Mouse (Mus musculus) mature B cell (primary cell): ENCODE results near the gene Cdipt.

Experiments used
- in situ Hi-C: fragments of 300-500 bp; cut with MboI; formaldehyde crosslinking; loops from 2 replicates; pipeline ENCODE4 v1.14.3; 2019

Cdipt gene

DNA sequence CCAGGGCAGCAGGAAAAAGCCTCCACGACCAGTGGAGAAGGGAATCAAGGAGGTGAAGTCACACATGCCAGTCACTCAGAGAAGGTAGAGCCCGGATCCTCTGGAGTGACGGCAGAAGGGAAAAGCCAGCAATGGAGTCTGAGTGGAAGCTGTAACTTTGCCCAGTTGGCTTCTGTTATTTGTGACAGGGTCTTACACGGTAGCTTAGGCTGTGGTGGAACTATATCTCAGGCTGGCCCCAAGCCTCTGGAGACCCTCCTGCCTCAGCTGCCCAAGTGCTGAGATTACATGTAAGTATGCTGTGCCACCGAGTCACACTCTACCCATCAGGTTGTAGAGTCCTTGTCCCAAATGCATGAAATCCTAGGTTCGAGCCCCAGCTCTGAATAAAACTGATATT, 37.7 kb downstream of the Cdipt start:
- in situ Hi-C loops, result no loop called here

DNA sequence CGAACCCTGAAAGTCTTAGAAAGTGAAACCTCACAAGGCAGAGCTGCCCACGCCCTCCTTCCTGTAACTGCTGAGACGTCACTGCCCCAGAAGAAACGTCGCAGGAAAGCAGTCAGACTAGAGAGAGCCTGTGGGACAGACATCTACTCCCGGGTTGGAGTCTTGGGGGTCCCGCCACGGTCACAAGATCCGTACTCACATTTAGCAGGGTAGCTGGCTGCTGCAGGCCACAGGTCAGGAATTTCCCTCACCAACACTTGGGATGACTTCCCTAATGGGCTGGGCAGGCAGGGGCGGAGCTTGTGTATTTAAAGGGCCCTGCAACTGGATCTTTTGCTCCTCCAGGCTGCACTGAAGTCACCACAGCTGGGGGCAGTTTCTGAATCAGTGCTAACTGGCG, 38.6 kb downstream of the Cdipt start, which contains the start of gene Mvp:
Mvp (minus strand) TSS at position 302 of the 400 bp plus-strand sequence.
- in situ Hi-C loops, result no loop called here

DNA sequence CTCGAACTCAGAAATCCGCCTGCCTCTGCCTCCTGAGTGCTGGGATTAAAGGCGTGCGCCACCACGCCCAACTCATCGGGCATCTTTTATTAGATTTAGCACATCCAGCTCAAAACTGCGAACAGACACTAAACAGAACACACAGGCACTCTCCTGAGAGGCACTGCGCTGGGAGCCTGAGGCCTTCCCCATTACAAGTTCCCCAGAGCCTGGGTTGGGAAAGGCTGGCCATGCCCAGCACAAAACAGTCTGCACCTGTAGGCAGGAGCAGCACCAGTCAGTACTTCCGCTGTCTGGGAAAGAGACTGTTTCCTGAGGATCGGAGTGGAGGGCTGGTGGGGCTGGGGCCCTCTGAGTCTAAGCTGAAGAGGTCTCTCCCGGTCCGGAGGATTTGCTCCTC, 39.3 kb downstream of the Cdipt start:
- in situ Hi-C loops, result no loop called here

DNA sequence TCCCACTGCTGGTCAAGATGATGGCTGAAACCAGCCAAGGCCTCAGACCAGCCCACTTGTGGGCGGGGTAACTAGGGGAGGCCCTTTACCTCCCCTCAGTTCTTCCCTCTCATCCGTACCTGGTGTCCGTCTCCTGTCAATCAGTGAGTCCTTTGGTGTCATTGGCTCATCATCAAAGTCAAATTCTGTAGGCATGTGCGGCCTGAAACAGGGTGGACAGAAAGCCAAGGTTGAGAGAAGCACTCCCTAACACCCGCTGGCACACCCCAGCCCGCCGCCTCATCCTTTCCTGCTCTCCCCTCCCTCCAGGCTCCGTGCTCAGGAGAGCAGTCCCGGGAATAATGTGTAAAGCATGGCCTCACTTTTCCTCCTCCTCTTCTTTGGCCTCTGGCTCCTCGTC, 40.4 kb downstream of the Cdipt start:
- in situ Hi-C loops, result no loop called here

DNA sequence TGATC, 40.6 kb downstream of the Cdipt start, which contains the start of gene Pagr1b:
Pagr1b (minus strand) TSS at position 4 of the 5 bp plus-strand sequence.
- in situ Hi-C loops, result no loop called here

DNA sequence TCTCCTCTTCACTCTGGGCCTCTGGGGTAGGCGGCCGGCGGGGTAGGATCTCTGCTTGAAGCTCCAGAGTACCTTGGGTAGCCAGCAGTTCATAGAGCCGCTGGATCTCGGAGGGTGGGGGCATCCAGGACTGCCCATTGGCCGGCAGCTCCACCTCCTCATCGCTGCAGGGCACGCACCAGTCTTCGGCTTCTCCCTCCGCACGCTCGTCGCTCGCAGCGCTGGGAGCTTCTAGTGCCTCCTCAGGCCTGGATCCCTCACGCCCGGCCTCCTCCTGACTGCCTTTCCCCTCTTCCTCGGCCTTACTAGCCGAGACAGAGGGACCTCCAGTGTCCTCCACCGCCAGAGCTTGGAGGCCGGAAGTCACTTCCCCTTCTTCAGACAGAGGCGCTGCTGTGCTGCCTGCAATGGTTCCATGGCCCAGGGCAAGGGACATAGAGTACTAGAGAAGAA, 40.8 kb downstream of the Cdipt start:
- in situ Hi-C loops, result no loop called here

DNA sequence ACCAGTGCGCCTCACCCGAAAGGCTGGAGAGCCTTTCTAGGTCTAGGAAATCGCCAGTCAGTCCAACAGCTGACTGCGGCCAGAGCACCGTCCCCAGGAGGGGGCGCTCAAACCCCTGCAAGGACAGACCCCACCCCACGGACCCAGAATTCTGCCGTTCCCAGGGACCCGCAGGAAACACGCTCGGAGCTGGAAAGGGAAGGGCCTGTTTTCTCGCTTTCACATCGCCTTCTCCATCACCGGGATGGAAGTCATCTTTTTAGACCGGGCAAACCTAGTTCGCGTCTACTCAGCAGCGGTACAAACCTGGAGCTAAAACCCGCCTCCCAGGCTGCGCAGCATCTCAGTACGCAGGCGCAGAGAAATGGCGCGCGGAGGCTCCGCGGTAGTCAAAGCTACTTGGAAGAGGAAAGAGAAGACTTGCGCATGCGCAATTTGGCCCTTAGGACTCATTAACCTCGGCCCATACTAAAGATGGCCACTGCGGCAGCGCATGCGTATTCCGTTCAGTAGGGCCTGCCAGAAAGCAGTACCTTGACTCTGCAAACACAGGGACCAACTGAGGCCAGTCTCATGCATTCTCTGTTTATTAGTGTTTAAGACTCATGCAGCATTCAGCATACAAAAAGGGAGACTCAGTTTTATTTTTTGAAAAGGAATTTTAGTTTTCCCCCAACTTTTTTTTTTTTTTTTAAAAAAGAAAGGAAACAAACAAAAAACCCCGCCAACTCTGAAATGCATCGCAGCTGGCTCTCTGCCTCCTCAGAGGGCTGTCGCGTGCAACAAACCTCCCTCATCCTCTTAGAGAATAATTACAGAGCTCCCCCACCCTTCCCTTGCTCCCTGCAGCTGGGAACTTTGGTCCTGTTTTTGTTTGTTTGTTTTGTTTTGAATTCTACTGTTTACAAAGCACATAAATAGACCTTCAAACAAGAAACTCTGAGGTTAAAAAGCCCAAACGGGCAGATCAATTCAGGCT, 41.5 kb downstream of the Cdipt start, which contains the start of gene Pagr1a:
Pagr1a (minus strand) TSS at position 382 of the 979 bp plus-strand sequence.
- in situ Hi-C loops, result no loop called here

DNA sequence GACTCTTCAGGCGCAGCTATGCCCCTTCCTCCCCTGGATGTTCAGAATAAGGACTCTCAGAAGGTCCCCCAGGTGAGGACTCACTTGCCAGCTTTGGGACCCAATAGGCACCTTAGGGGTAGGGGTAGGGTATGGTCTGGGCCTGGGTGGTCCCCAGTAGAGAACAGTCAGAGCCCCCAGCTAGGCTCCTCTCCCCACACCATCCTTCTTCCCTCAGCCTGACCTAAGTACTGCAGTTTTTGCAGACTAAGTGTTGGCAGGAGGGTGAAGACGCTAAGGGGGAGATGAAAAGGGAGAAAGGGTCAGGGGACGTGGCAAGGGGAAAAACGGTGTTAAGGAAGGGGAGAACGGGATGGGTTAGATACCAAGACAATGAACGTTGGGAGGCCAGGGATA, 42.2 kb downstream of the Cdipt start:
- in situ Hi-C loops, result no loop called here

DNA sequence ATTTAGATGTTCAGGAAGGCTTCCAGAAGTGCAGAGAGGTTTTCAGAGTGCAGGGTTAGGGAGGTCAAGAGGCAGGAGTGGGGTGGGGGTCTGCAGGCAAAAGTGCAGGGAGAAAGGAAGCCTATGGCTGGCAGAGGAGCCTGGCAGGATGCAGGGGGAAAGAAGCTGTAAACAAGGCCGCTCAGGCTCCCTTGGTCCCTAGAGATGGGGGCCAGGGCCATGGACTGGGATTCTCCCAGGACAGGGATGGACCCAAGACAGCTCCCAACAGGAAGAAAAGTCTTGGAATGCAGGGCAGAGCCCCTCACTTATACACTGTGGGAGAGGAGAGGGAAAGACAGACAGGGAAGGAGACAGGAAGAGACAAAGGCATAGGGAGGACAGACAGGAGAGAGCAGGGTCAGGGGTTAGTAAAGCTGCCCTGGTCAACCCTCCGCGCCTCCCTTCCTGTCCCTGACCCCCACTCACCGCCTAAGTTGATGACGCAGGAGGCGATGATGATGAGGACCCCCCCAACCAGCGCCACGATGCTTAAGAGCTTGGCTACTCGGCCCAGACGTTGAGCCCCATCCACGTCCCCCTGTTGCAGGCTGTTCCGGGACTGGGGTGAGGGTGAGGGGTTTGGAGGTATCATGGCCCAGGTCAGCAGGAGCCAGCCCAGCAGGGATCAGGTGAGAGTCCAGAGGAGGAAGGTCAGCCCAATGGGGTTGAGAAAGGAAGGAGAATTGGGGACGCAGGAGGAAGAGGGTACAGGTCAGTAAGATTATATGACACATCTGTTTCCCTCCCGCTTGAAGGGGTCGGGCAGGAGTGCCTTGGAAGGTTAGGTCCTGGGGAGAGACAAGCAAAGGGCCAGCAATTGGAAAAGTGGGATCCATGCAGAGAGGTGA, 42.9 kb downstream of the Cdipt start:
- in situ Hi-C loops, result no loop called here

DNA sequence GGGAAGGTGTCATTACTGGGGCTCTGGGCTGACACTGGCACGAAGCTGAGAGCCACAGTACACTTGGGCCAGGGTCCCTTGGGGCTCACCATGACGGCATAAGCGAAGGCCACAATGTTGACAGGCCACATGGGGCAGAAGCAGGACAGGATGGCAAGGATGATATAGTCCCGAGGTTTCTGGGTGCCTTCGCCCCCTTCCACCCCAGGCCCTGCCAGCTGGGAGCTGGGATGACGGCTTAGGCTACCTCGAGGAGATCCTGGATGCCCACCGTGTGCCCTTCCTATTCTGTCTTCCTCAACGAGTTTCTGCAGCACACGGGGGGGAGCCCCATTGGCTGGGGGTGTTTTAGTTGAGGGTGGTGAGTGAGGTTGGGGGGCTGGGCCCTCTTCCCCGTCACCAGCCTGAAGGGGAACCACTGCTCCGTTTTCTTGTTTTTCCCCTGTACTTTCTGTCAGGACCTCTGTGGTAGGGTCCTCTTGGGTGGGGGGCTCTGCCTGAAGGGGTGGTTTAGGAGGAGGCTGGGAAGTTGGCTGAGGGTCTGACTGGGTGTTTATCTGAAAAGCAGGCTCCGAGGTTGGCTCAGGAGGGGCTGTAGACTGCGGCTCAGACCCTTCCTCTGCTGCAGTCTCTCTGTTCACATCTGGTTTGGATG, 43.7 kb downstream of the Cdipt start:
- in situ Hi-C loops, result no loop called here

DNA sequence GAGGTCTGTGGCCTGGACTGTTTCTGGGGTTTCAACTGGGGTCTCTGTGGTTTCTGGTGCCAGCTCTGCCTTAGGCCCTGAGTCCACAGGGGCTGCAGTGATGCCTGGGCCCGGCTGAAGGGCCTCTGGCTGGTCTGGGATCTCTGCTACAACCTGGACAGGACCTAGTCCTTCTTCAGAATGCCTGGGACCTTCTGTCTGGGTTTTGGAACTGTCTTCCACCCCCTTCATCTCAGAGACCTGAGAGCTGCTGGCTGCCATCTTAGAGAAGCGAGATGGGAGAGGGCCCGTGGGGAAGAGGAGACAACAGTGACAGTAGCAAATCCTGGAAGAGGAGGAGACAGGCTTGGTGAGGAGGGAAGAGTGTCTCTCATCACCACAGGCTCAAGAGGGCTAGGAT, 44.3 kb downstream of the Cdipt start:
- in situ Hi-C loops, result no loop called here

DNA sequence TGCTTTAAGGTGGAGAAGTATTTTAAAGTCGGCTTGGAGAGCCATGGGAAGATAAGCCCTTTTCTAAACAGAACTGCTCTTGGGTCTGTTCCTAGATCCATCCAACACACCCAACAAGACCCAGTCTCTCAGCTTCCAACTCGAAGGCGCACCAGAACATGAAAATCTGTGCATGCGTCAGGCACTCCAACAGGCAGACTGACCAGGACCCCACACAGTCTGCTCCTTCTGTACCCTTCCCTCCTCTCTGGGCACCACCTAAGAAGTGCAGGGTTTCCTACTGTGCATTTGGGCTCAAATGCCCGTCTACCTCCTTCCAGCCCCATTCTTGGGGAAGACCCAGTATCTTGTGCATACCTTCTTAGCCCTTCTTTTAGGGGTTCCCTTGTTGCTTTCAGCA, 44.8 kb downstream of the Cdipt start:
- in situ Hi-C loops, result no loop called here

DNA sequence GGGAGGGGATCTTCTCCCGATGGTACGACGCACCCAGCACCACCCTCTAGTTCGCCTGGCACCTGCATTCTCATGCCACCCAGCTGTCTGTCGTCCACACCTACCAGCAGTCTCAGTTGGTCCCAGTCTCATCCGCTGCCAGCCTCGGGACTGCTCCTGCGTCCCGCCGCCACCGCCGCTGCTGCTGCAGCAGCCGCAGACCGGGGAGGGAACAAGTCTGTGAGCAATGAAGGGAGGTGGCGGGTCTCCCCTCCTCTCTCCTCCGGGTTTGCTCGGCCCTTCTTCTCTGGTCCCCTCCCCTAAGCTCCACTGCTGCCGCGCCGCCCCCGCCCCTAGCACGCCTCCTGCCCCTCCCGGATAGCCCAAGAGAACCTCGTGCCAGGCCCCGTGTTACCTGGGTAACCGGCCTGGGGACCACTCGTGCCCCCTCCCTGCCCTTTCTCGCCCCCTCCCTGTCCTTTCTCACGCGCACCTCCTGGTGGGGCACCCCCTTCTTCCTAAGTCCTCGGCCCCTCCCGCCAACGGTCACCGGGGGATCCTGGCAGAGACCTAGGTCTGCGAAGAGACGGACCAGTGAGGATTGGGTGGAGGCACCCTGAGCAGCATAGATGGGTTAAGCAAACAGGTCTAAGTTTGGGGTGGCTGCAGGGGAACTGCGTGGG, 45.3 kb downstream of the Cdipt start, which contains the start of the genes Gm42742 and Prrt2:
Gm42742 (minus strand) TSS at position 197 of the 662 bp plus-strand sequence.
Prrt2 (minus strand) TSS at position 311 of the 662 bp plus-strand sequence.
- in situ Hi-C loops, result no loop called here

DNA sequence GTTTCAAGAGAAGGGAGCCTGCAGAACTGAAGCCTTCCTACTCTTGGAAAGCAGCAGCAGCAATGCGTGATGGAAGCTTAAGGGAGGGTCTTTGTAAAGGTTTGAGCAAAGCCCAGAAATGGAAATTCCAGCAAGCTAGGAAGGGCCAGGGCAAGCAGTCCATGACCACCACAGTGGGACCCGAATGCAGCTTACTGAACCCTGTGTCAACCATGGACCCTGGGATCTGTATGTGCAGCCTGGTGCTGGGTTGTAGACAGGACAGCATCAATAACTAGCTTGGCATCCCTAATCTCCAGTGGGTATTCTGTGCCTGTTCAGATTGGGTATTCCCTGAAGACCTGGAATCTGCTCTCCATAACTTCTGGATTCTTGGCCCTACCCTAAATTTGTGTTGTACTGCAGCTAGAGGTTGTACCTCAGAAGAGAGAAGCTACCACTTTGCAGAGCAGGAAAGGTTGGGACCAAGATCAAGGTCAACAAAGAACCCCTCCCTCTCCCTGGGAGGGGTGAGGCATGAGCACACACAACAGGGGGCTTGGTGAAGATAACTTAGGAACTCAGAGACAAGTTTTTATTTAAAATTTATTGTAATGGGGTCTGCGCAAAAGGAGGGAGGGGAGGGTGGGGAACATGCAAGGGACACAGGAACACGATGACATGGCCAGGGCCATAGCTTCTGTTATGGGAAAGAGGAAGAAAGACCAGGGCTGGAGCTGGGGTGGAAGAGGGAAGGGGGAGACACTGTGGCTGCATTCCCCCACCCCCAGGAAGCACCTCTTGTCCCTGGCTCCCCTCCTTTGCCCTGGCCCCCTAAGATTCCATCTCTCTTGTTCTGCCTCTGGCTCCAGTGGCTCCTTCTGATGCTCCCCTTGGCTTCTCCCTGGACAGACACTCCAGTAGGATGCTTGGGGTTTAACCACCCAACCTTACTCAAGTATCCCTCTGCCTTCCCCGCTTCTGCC, 46.1 kb downstream of the Cdipt start:
- in situ Hi-C loops, result no loop called here

DNA sequence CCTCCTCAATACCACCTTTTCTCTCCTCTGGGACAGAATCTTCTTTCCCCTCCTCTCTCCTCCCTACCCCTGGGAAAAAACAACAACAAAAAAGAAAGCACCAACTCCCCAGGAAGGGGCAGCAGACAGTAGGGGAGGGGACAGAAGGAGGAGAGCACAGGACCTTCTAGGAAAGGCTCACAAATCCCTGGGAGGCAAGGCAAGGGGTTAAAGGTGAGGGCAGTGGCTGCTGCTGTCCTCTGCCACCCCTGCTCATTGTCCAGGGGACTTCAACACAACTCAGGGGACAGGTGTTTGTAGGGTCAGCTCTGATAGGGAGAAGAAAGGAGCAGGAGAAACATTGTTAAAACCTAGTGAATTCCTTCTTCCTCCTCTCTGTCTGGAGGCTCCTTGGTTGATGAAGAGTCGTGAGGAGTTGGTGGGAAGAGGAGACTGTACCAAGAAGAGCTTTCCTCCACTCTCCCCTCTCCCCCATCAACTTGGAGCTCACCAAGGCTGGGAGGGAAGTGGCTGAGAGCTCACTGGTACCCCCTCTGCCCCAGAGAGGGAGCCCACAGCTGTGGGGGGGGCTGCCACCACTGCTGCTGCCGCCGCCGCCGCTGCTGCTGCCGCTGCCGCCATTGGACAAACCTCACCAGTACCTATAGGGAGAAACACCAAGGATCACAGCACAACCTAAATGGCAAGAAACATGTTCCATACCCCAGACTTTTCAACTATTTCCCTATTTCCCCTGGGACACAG, 47.0 kb downstream of the Cdipt start:
- in situ Hi-C loops, result no loop called here

DNA sequence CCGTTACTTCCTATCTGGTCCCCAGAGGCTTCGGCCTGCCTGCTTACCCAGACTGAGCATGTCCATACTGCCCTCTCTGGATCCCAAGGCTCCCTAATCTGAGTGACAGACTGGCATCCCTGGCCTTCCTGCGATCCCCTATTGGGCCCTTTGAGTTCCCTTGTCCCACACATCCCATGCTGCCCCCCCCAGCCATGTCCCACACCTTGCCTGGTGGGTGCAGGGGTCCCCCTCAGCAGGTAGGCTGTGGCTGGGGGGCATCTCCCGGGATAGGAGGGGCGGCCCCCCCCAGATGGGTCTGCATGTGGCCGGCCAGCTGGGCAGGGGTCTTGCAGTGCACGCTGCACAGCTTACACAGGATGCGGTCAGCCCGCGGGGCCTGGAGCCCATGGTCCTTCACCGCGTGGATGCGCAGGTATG, 47.6 kb downstream of the Cdipt start:
- in situ Hi-C loops, result no loop called here

DNA sequence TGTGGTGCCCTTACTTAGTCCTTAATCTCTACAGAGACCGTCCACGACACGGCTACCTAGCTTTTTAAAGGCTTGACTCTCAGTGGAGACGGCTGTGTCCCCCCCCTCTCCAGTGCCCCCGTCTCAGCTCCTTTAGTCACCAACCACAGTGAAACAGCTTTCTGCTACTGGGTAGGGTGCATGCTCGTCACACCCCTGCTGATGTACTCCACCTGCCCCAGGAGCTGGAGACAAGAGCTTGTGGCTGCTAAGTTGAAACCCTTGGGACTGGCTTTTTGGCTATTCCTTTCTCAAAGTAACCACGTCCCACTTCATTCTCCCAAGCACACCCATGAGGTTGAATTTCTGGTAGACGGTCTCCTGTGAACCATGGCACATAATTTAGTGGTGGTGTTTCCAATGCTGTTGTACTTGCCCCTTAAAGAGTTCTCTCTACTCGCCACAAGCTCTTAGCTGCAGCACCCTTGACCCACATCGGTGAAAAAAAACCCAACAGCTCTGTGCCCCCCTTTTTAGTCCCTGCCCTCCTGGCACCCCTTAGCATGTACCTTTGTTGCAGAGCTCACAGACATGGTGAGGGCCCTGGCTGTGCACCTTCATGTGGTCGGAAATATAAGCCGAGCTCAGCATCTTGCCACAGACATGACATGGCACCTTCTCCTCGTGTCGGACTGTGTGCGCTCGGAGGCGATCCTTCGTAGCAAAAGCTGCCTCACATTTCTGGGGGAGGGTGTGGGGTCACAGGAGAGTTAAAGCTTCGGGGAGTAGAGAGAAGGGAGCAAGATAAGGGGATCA, 48.4 kb downstream of the Cdipt start:
- in situ Hi-C loops, result no loop called here

DNA sequence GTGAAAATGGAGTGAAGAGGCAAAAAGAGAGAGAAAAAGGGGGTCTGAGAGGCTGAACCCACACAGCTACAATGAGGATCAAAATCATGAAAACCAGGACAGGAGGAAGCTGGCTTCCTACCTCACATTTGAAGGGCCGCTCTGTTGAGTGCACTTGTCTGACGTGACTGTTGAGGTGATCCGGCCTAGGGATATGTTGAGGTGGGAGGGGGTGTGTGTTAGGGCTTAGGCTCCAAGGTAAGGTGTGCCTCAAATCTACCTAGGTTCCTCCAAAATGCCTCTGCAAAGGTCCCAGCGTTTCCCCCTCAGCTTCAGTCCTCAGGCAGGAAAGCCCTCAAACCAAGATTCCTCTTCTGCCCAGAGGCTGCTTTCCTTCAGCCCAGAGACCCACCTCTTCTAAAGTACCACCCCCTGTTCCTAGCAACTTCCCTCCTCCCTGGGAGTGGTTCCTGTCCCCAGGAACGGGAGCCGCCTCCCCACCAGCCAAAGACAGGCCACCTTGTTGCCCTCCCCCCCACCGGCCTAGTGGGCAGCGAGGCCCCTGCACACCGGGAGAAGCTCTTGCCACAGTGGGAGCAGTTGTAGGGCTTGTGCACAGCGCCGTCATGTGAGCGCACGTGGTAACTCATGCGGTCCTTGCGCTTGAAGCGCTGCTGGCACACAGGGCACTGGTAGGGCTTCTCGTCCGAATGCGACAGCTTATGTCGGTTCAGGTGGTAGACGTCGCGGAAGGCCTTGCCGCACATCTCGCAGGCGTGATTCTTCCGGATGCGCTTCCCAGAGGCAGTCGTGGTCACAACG, 49.2 kb downstream of the Cdipt start:
- in situ Hi-C loops, result loop anchor here (5.0 kb wide), 1 partner anchor 67 kb away; the partner anchor contains the start of gene AI467606
